Mouse (Mus musculus): ENCODE results near the gene Psmb7.

The Psmb7 gene

GRCm38 (mm10) chr2:38545706-38546105, 98.2 kb downstream of the Psmb7 start:
- DNase-seq (ENCODE audit: low read depth, low spot score), result no peak

DNA sequence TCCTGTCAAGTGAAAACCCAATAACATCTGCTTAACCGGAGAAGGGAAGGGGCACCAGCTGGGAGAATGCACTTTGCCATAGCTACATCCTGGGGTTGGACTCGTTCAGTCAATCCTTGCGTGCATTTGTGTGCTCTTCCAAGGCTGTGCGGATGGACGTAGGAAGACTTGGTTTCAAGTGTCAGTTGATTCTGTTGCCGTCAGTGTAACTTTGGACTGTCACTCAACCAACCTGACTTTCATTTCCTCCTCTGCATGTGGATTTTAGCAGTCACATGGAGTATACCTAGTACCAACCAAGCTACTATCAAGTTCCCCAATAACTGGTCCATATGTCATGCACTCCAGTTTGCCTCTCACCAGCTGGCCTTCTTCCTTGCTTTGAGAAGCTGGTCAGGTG, 98.9 kb downstream of the Psmb7 start:
- DNase-seq (ENCODE audit: low read depth, low spot score), result peak; percentile 73

- DNase-seq (ENCODE audit: low read depth, low spot score), result no peak
Observed at GRCm38 (mm10) chr2:38544341-38544740, 99.5 kb downstream of the Psmb7 start.

DNA sequence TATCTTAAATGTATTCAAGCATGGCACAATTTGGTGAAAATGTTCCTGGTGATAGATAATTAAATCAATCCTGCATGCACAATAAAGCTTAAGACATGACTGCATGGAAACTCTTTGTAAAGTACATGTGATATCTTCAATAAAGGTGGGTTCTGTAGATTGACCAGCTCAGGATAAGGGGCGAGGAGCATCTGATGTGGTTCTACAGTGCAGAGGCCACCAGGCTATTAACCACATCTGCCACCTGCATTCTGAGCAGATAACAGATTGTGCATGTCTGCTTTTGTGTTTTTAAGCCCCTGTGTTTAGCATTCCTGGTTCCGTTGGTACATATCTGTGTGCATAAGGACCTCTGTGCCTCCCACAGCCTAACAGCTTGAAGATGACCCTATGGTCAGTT, 100.7 kb downstream of the Psmb7 start:
- no peak for DNase-seq (ENCODE audit: low read depth, low spot score)

DNA sequence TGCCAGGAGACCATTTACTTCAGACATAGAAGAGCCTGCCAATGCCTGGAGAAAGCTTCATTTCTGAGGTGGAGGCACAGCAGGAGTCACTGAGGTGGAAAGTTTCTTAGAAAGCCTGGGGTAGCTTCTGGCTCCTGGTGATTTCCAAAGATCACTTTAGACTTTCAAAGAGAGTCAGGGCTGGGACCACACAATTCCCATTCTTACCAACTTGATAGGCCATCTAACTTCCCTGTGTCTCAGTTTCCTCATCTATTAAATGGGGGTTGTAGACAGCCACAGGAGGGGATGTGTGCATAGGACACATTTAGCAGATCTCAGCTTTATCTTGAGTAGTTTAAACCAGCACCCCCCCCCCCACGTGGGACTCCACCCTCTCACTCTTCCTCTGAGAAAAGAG, 101.5 kb downstream of the Psmb7 start:
- DNase-seq (ENCODE audit: low read depth, low spot score), result no peak

GRCm38 (mm10) chr2:38541570-38541969, 102.3 kb downstream of the Psmb7 start:
- DNase-seq (ENCODE audit: low read depth, low spot score), result no peak

DNA sequence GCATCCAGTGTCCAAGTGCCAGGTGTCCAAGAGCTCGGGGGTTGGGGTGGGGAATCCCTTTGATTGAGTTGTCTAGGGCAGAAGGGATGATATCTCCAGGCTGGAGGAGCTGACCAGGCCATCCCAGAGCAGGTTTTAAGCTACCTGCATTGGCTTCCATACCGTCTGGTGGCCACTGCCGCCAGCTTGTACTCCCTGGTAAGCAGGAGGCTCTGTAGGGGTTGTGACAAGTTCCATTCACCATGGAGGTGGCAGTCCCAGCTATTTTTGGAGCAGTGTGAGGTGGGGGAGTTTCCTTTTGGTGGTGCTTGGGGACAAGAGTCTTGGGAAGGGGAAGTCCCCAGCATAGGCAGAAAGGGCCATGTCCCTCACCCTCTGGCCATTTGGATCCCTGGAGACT, 102.8 kb downstream of the Psmb7 start:
- DNase-seq (ENCODE audit: low read depth, low spot score), result no peak

DNA sequence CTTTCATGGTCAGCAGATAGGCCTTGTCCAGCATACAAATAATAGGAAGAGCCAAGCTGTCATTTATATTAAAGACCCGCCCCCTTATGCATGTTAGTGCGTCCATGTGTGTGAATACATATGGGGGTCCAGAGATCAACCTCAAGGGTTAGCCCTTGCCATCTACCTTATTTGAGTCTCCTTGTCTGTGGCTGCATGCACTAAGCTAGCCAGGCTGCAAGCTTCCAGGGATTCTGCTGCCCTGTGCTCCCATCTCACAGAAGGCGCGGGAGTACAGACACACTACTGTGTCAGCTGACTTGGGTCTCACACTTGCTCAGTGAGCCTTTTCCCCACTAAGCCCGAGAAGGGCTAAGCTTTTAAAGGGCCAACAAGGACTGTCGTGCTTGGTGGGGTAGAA, 103.2 kb downstream of the Psmb7 start:
- no peak for DNase-seq (ENCODE audit: low read depth, low spot score)

GRCm38 (mm10) chr2:38539677-38540076, 104.2 kb downstream of the Psmb7 start:
- DNase-seq (ENCODE audit: low read depth, low spot score), result no peak
